Mouse (Mus musculus) liver, embryonic 14.5 days (tissue): ENCODE results near the gene Myo1c.

Experiments used
- CTCF ChIP-seq: IDR thresholded peaks from 2 replicates; pipeline ENCODE4 v1.5.1; 2016; ENCODE audit warnings: antibody characterized with exemption, low read depth, control low read depth
- EP300 ChIP-seq: IDR thresholded peaks from 2 replicates; pipeline ENCODE4 v1.6.1; 2016; ENCODE audit warnings: antibody characterized with exemption, low read depth

GRCm38 (mm10) chr11:75700557-75700956, 50.3 kb downstream of the Myo1c start:
- TF ChIP-seq CTCF (0 out of 2 replicates have a peak, but pooled peaks have one; percentile 12), EP300 (no peak)
